31 mouse cellular contexts compared by ENCODE assay signal in the genomic region with DNA sequence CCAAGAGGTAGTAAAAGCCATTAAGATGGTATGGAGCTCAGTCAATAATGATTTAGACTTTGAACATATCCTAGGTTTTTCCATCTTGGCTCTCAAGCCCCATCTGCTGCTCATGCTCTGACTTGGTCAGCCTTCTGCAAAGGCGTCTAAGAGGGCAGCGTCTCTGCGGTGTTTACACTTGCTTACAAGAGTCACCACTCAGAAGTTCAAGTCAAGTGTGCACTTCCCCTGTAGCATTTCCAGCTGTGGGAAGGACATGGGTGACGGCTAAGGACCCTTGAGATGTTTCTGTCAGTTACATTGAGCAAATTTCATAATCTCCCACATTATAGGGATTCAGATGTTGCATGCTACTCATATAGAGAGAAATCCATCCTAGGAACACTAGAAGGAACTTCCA. TPM values are rescaled to one million over a fixed set of nuclear protein-coding genes. Genes with fewer than 3 reads are reported as not detected.
DNase-seq lines count a peak whose midpoint lies in the region; ATAC-seq and TF ChIP-seq lines count a peak whose summit lies in the region.
"Had no signal": no experiment of that assay in that cellular context is flagged by ENCODE, and none has a peak within 500 bp of the region (broad histone marks: within the 10 kb centered on the region; RNA-seq: fewer than 3 reads in every experiment).

No protein-coding gene starts in this region.

- no peak overlapping the region for H3K27ac ChIP-seq in heart, embryonic 11.5 days (ENCODE audit: low read depth, low read length)
- H3K27ac ChIP-seq in lung, embryonic 14.5 days (ENCODE audit: low read depth): no peak overlapping the region
- H3K27ac ChIP-seq in midbrain, postnatal 0 days (ENCODE audit: low read depth, low read length): no peak overlapping the region
- H3K27ac ChIP-seq in midbrain, embryonic 16.5 days (ENCODE audit: low read length): no peak overlapping the region
- H3K27ac ChIP-seq in stomach, postnatal 0 days (replicated peaks): no peak overlapping the region
- H3K27ac ChIP-seq: forebrain, embryonic 10.5 days; forebrain, embryonic 13.5 days; heart, embryonic 15.5 days; hindbrain, embryonic 10.5 days; hindbrain, embryonic 13.5 days had no signal

- H3K9me3 ChIP-seq in heart, embryonic 11.5 days (replicated peaks; ENCODE audit: control insufficient read depth, low read length): no peaks in the 10 kb centered on the region
- no peaks in the 10 kb centered on the region for H3K9me3 ChIP-seq in lung, embryonic 14.5 days (ENCODE audit: low read depth, low read length)
- no peaks in the 10 kb centered on the region for H3K9me3 ChIP-seq in midbrain, postnatal 0 days (ENCODE audit: low read length)
- no peaks in the 10 kb centered on the region for H3K9me3 ChIP-seq in midbrain, embryonic 16.5 days (replicated peaks; ENCODE audit: control insufficient read depth, low read length, poor library complexity, severe bottlenecking)
- no peaks in the 10 kb centered on the region for H3K9me3 ChIP-seq in stomach, postnatal 0 days (ENCODE audit: control insufficient read depth, low read length)
- H3K9me3 ChIP-seq: forebrain, embryonic 10.5 days; forebrain, embryonic 13.5 days; heart, embryonic 12.5 days; heart, embryonic 15.5 days; hindbrain, embryonic 10.5 days; hindbrain, embryonic 13.5 days had no signal

- no peak for TF ChIP-seq EP300 in stomach, postnatal 0 days (optimal IDR thresholded peaks at IDR 0.05)

- no peak for ATAC-seq in heart, embryonic 11.5 days (replicated peaks; ENCODE audit: insufficient number of reproducible peaks, low FRiP score, low TSS enrichment)
- ATAC-seq in lung, embryonic 14.5 days (ENCODE audit: insufficient read depth): no peak
- no peak for ATAC-seq in midbrain, postnatal 0 days (ENCODE audit: low FRiP score)
- no peak for ATAC-seq in midbrain, embryonic 16.5 days
- ATAC-seq in stomach, postnatal 0 days (ENCODE audit: low FRiP score, low TSS enrichment): no peak
- ATAC-seq: activated CD4-positive, CD25-positive, alpha-beta regulatory T cell, adult 4 months; forebrain, embryonic 13.5 days; forebrain, embryonic 16.5 days had no signal

- no peak overlapping the region for H3K9ac ChIP-seq in heart, embryonic 11.5 days (ENCODE audit: low read depth, low read length)
- no peak overlapping the region for H3K9ac ChIP-seq in lung, embryonic 14.5 days
- H3K9ac ChIP-seq in midbrain, postnatal 0 days (replicated peaks; ENCODE audit: low read length, poor library complexity, severe bottlenecking): no peak overlapping the region
- H3K9ac ChIP-seq in midbrain, embryonic 16.5 days (ENCODE audit: low read depth, low read length): no peak overlapping the region
- H3K9ac ChIP-seq in stomach, postnatal 0 days (ENCODE audit: low read length): no peak overlapping the region
- H3K9ac ChIP-seq: forebrain, embryonic 13.5 days; heart, embryonic 12.5 days; heart, embryonic 15.5 days; hindbrain, embryonic 13.5 days had no signal

- no peak overlapping the region for H3K4me2 ChIP-seq in heart, embryonic 11.5 days
- H3K4me2 ChIP-seq in lung, embryonic 14.5 days: no peak overlapping the region
- no peak overlapping the region for H3K4me2 ChIP-seq in midbrain, postnatal 0 days (ENCODE audit: low read depth, low read length, poor library complexity, severe bottlenecking)
- no peak overlapping the region for H3K4me2 ChIP-seq in midbrain, embryonic 16.5 days (ENCODE audit: low read length)
- no peak overlapping the region for H3K4me2 ChIP-seq in stomach, postnatal 0 days (replicated peaks; ENCODE audit: low read depth)
- H3K4me2 ChIP-seq: forebrain, embryonic 13.5 days; heart, embryonic 12.5 days; heart, embryonic 15.5 days; hindbrain, embryonic 13.5 days had no signal

- no peak overlapping the region for H3K4me3 ChIP-seq in heart, embryonic 11.5 days (ENCODE audit: low read depth, low read length)
- no peak overlapping the region for H3K4me3 ChIP-seq in lung, embryonic 14.5 days (ENCODE audit: low read depth, low read length)
- H3K4me3 ChIP-seq in lung, adult 2 months (replicated peaks; ENCODE audit: extremely low read depth, low read depth, low read length): no peak overlapping the region
- no peak overlapping the region for H3K4me3 ChIP-seq in midbrain, postnatal 0 days (ENCODE audit: low read depth, low read length)
- no peak overlapping the region for H3K4me3 ChIP-seq in midbrain, embryonic 16.5 days (ENCODE audit: low read depth, low read length)
- H3K4me3 ChIP-seq in stomach, postnatal 0 days (ENCODE audit: low read depth, low read length): no peak overlapping the region
- H3K4me3 ChIP-seq: forebrain, embryonic 10.5 days; forebrain, embryonic 13.5 days; heart, embryonic 12.5 days; heart, embryonic 15.5 days; hindbrain, embryonic 10.5 days; hindbrain, embryonic 13.5 days had no signal

- no peak for TF ChIP-seq POLR2A in lung, adult 2 months (IDR thresholded peaks at IDR 0.05; ENCODE audit: borderline replicate concordance, extremely low read depth, low read depth, low read length)

- H3K27me3 ChIP-seq in heart, embryonic 11.5 days (ENCODE audit: control insufficient read depth, insufficient read depth, low read length): no peaks in the 10 kb centered on the region
- H3K27me3 ChIP-seq in lung, embryonic 14.5 days (ENCODE audit: insufficient read depth, low read length): no peaks in the 10 kb centered on the region
- no peaks in the 10 kb centered on the region for H3K27me3 ChIP-seq in midbrain, postnatal 0 days (ENCODE audit: insufficient read depth, low read length)
- no peaks in the 10 kb centered on the region for H3K27me3 ChIP-seq in midbrain, embryonic 16.5 days (ENCODE audit: control insufficient read depth, insufficient read depth, low read depth, low read length)
- H3K27me3 ChIP-seq in stomach, postnatal 0 days (ENCODE audit: control insufficient read depth, insufficient read depth, low read length): no peaks in the 10 kb centered on the region
- H3K27me3 ChIP-seq: forebrain, embryonic 13.5 days; heart, embryonic 12.5 days; heart, embryonic 15.5 days; hindbrain, embryonic 13.5 days had no signal

- TF ChIP-seq CTCF in lung, embryonic 14.5 days (IDR thresholded peaks at IDR 0.05; ENCODE audit: low read depth): 0 out of 2 replicates have a peak, but pooled peaks have one; percentile 7
- no peak for TF ChIP-seq CTCF in lung, adult 2 months (IDR thresholded peaks at IDR 0.05; ENCODE audit: insufficient read depth, low read length)
- 0 out of 2 replicates have a peak, but pooled peaks have one; percentile 5 for TF ChIP-seq CTCF in midbrain, postnatal 0 days (IDR thresholded peaks at IDR 0.05)
- TF ChIP-seq CTCF in stomach, postnatal 0 days (IDR thresholded peaks at IDR 0.05; ENCODE audit: low read depth): peak; percentile 10; the same call in 1 of the 2 replicates

- peak; percentile 36 for DNase-seq in heart, adult 11 months
- DNase-seq in lung, embryonic 14.5 days: peak; percentile 20
- no peak for DNase-seq in lung, adult 2 months
- DNase-seq in midbrain, postnatal 0 days (ENCODE audit: low spot score): no peak
- DNase-seq in stomach, postnatal 0 days (ENCODE audit: low spot score): no peak
- no peak for DNase-seq in cerebellum, postnatal 4 days (ENCODE audit: low spot score in 2 of 2)
- DNase-seq: adrenal gland, adult 8-10 months; adrenal gland, postnatal 25 days; cerebellum, adult 11-12 months; cerebellum, adult 8-10 months; cerebellum, postnatal 10 days; cerebellum, postnatal 36 days; gastrocnemius, postnatal 10 days; gastrocnemius, postnatal 36 days; heart, postnatal 10 days; heart, postnatal 36 days had no signal

- no peaks in the 10 kb centered on the region for H3K36me3 ChIP-seq in heart, embryonic 11.5 days (ENCODE audit: control insufficient read depth, insufficient read depth, low read length)
- no peaks in the 10 kb centered on the region for H3K36me3 ChIP-seq in lung, embryonic 14.5 days (ENCODE audit: insufficient read depth)
- no peaks in the 10 kb centered on the region for H3K36me3 ChIP-seq in midbrain, postnatal 0 days (ENCODE audit: insufficient read depth, low read length)
- H3K36me3 ChIP-seq in midbrain, embryonic 16.5 days (ENCODE audit: control insufficient read depth, insufficient read depth, low read length): no peaks in the 10 kb centered on the region
- H3K36me3 ChIP-seq in stomach, postnatal 0 days (ENCODE audit: control insufficient read depth, insufficient read depth, low read length): no peaks in the 10 kb centered on the region
- H3K36me3 ChIP-seq: forebrain, embryonic 10.5 days; heart, embryonic 12.5 days; heart, embryonic 15.5 days; hindbrain, embryonic 10.5 days; hindbrain, embryonic 13.5 days had no signal

- WGBS in heart, embryonic 11.5 days (ENCODE audit: insufficient replicate concordance): 81% methylated on average over 4 of the region's 4 CpGs
- 44% methylated on average over 4 of the region's 4 CpGs for WGBS in lung, embryonic 14.5 days
- 60% methylated on average over 4 of the region's 4 CpGs for WGBS in lung, adult 2 months
- WGBS in midbrain, postnatal 0 days: 89% methylated on average over 4 of the region's 4 CpGs
- WGBS in midbrain, embryonic 16.5 days: 88% methylated on average over 4 of the region's 4 CpGs
- WGBS in stomach, postnatal 0 days: 65% methylated on average over 4 of the region's 4 CpGs

- H3K4me1 ChIP-seq in heart, embryonic 11.5 days (ENCODE audit: control insufficient read depth, insufficient read depth, low read length): no peaks in the 10 kb centered on the region
- H3K4me1 ChIP-seq in lung, embryonic 14.5 days (ENCODE audit: insufficient read depth): no peaks in the 10 kb centered on the region
- peaks cover 3% of the 10 kb centered on the region; the same call in 1 of the 2 replicates for H3K4me1 ChIP-seq in lung, adult 2 months (ENCODE audit: control insufficient read depth, insufficient read depth, low read length)
- H3K4me1 ChIP-seq in midbrain, postnatal 0 days (ENCODE audit: insufficient read depth, low read length): no peaks in the 10 kb centered on the region
- H3K4me1 ChIP-seq in midbrain, embryonic 16.5 days (ENCODE audit: control insufficient read depth, insufficient read depth, low read length): no peaks in the 10 kb centered on the region
- no peaks in the 10 kb centered on the region for H3K4me1 ChIP-seq in stomach, postnatal 0 days (replicated peaks; ENCODE audit: control insufficient read depth, insufficient read depth)
- H3K4me1 ChIP-seq: forebrain, embryonic 10.5 days; forebrain, embryonic 13.5 days; heart, embryonic 12.5 days; heart, embryonic 15.5 days; hindbrain, embryonic 10.5 days; hindbrain, embryonic 13.5 days had no signal

RNA-seq across cellular contexts. Expression of a gene that starts 40.1 kb away (rescaled TPM):
- not detected in 2 replicates for polyA plus RNA-seq in heart, embryonic 11.5 days (2014; fragmentation: Nextera tagmentation; extraction: Ambion mirVana)
- not detected in 2 replicates for polyA plus RNA-seq in lung, embryonic 14.5 days (2014; fragmentation: Nextera tagmentation; extraction: Ambion mirVana)
- 4.7 and 5.5 TPM in 2 replicates for polyA plus RNA-seq in lung, adult 2 months (2012; rRNA removed)
- 5.1 and 5.7 TPM in 2 replicates for total RNA-seq in midbrain, postnatal 0 days (2014; rRNA removed)
- polyA plus RNA-seq in midbrain, postnatal 0 days (2015; fragmentation: Nextera tagmentation; extraction: Ambion mirVana): 3.8 and 4.8 TPM in 2 replicates
- polyA plus RNA-seq in midbrain, embryonic 16.5 days (2015; fragmentation: Nextera tagmentation; extraction: Ambion mirVana): 1.3 and 3.8 TPM in 2 replicates
- 0.07 and 0.15 TPM in 2 replicates for polyA plus RNA-seq in stomach, postnatal 0 days (2015; fragmentation: Nextera tagmentation; extraction: Ambion mirVana)
- total RNA-seq: adrenal gland, adult 8-10 months; adrenal gland, postnatal 25 days; ES-E14; gastrocnemius, adult 18-20 months; gastrocnemius, postnatal 10 days; gastrocnemius, postnatal 36 days; granulocyte monocyte progenitor cell, adult 5-6 weeks; heart, adult 8-10 months; heart, postnatal 36 days had no signal
- polyA plus RNA-seq: activated CD4-positive, CD25-positive, alpha-beta regulatory T cell, adult 4 months; embryonic facial prominence, embryonic 11.5 days; forebrain, embryonic 10.5 days; forebrain, embryonic 13.5 days; heart, embryonic 12.5 days; hindbrain, embryonic 10.5 days had no signal

Comparison
In these comparisons a context has a peak if more than half of its experiments do, and no peak if none do; other contexts are left out.
1. DNase-seq: peak in heart, adult 11 months (single experiment) and lung, embryonic 14.5 days (single experiment); none in lung, adult 2 months (single experiment), midbrain, postnatal 0 days (single experiment), stomach, postnatal 0 days (single experiment) and cerebellum, postnatal 4 days (0 of 2).